Mouse (Mus musculus): Measurements from ENCODE around the gene Tnxb. TPM values are rescaled to one million over a fixed set of nuclear protein-coding genes. Genes with fewer than 3 reads are reported as not detected.
A peak's percentile ranks its signal among the peaks of the same experiment; 100 is the strongest.

The Tnxb gene
- polyA plus RNA-seq, 1 experiment from 2014 or later: 1.1 TPM

GRCm38 (mm10) chr17:34628644-34628967, 41.7 kb upstream of the Tnxb start:
- Histone ChIP-seq H3K9ac (replicated peaks; ENCODE audit: low read depth, low read length) (peak overlapping the region; percentile 72; the same call in 1 of the 2 replicates), H3K4me3 (ENCODE audit: low read depth, low read length) (peak overlapping the region; percentile 69), H3K36me3 (ENCODE audit: control insufficient read depth, insufficient read depth, low read length) (no peaks in the 10 kb centered on the region; the same call in 1 of the 2 replicates), H3K4me1 (ENCODE audit: control insufficient read depth, insufficient read depth, low read length) (peaks cover 42% of the 10 kb centered on the region), H3K27me3 (ENCODE audit: control insufficient read depth, insufficient read depth, low read length) (peaks cover 22% of the 10 kb centered on the region), H3K27ac (ENCODE audit: low read length) (peak overlapping the region; percentile 97), H3K9me3 (ENCODE audit: control insufficient read depth, low read depth, low read length) (no peaks in the 10 kb centered on the region), H3K4me2 (replicated peaks; ENCODE audit: low read depth, low read length) (peak overlapping the region; percentile 56)
- ATAC-seq (ENCODE audit: insufficient number of reproducible peaks, insufficient read depth, low FRiP score, low read depth): no peak
- WGBS: 28% methylated on average over 5 of the region's 5 CpGs

GRCm38 (mm10) chr17:34629221-34629751, 41.0 kb upstream of the Tnxb start, which contains the start of gene Prrt1:
Gene Prrt1 (plus strand): TSS chr17:34629533.
- 2% methylated on average over 16 of the region's 16 CpGs for WGBS
- ATAC-seq (ENCODE audit: insufficient number of reproducible peaks, insufficient read depth, low FRiP score, low read depth): no peak
- H3K36me3 ChIP-seq (ENCODE audit: control insufficient read depth, insufficient read depth, low read length): no peaks in the 10 kb centered on the region; the same call in 1 of the 2 replicates
- peaks cover 42% of the 10 kb centered on the region for H3K4me1 ChIP-seq (ENCODE audit: control insufficient read depth, insufficient read depth, low read length)
- H3K4me3 ChIP-seq (ENCODE audit: low read depth, low read length): peak within 1 kb of the TSS; percentile 69
- H3K9ac ChIP-seq (replicated peaks; ENCODE audit: low read depth, low read length): peak within 1 kb of the TSS; percentile 72; the same call in 1 of the 2 replicates
- H3K27me3 ChIP-seq (ENCODE audit: control insufficient read depth, insufficient read depth, low read length): peaks cover 22% of the 10 kb centered on the region
- H3K4me2 ChIP-seq (replicated peaks; ENCODE audit: low read depth, low read length): peak within 1 kb of the TSS; percentile 56
- H3K27ac ChIP-seq (ENCODE audit: low read length): peak within 1 kb of the TSS; percentile 97
- no peaks in the 10 kb centered on the region for H3K9me3 ChIP-seq (ENCODE audit: control insufficient read depth, low read depth, low read length)

DNA sequence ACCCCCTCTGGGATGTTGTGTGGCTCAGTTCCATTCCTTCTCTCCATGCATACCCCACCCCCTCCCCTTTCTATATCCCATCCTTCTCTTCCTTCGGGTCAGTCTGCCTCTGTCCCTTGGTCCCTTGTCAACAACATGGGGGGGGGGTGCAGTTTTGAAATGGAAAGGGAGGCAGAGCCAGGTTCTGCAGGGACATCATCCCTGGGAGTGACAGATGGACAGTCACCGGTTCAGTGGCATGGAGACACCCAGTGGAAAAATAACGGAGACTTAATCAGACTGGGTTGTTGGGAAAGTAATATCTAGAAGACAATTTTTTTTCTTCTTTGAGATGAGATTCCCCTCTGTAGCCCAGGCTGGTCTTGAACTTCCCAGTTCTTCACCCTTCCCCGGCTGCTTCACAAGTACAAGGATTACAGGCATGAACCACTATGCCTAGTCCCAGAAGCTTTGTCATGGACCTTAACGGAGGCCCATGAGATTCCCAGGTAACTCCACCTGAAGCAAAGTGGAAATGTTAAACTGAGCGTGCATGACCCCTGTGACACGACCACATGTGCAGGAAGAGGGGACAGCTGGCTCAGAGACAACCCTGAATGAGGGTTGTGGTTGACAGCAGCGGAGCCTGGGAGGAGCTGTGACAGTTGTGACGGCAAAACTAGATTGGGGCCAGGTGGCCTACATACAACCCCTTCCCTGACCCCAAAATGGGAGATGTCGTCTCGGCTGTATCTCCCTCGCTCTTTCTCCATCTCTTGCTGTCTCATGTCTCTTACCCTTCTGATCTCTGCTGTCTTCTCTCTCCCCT, 40.3 kb upstream of the Tnxb start:
- no peak for ATAC-seq (ENCODE audit: insufficient number of reproducible peaks, insufficient read depth, low FRiP score, low read depth)
- H3K9ac ChIP-seq (replicated peaks; ENCODE audit: low read depth, low read length): no peak overlapping the region
- peak overlapping the region; percentile 56 for H3K4me2 ChIP-seq (replicated peaks; ENCODE audit: low read depth, low read length)
- H3K4me1 ChIP-seq (ENCODE audit: control insufficient read depth, insufficient read depth, low read length): peaks cover 42% of the 10 kb centered on the region
- no peak overlapping the region for H3K27ac ChIP-seq (ENCODE audit: low read length)
- peaks cover 22% of the 10 kb centered on the region for H3K27me3 ChIP-seq (ENCODE audit: control insufficient read depth, insufficient read depth, low read length)
- 20% methylated on average over 12 of the region's 12 CpGs for WGBS
- H3K9me3 ChIP-seq (ENCODE audit: control insufficient read depth, low read depth, low read length): no peaks in the 10 kb centered on the region
- no peaks in the 10 kb centered on the region; the same call in 1 of the 2 replicates for H3K36me3 ChIP-seq (ENCODE audit: control insufficient read depth, insufficient read depth, low read length)
- peak overlapping the region; percentile 16 for H3K4me3 ChIP-seq (ENCODE audit: low read depth, low read length)

DNA sequence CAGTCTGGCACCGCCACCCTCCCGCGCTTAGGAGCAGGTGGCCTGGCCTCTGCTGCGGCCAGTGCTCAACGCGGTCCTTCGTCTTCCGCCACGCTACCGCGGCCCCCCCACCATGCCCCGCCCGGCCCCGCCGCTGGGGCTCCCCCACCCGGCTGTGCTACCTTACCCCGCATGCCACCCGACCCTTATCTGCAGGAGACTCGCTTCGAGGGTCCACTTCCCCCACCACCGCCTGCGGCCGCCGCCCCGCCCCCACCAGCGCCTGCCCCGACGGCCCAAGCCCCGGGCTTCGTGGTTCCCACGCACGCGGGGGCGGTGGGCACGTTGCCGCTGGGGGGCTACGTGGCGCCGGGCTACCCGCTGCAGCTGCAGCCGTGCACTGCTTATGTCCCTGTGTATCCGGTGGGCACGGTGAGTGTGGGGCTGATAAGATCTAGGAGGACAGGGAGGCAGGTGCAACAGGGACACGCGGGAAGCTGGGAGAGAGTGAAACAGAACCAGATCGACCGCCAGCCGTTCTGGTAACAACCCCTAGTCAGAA, 39.5 kb upstream of the Tnxb start:
- WGBS: 5% methylated on average over 48 of the region's 48 CpGs
- Histone ChIP-seq H3K27me3 (ENCODE audit: control insufficient read depth, insufficient read depth, low read length) (peaks cover 22% of the 10 kb centered on the region), H3K4me3 (ENCODE audit: low read depth, low read length) (peak overlapping the region; percentile 16), H3K9me3 (ENCODE audit: control insufficient read depth, low read depth, low read length) (no peaks in the 10 kb centered on the region), H3K4me1 (ENCODE audit: control insufficient read depth, insufficient read depth, low read length) (peaks cover 42% of the 10 kb centered on the region), H3K36me3 (ENCODE audit: control insufficient read depth, insufficient read depth, low read length) (no peaks in the 10 kb centered on the region), H3K27ac (ENCODE audit: low read length) (no peak overlapping the region), H3K9ac (replicated peaks; ENCODE audit: low read depth, low read length) (no peak overlapping the region), H3K4me2 (replicated peaks; ENCODE audit: low read depth, low read length) (peak overlapping the region; percentile 44)
- ATAC-seq (ENCODE audit: insufficient number of reproducible peaks, insufficient read depth, low FRiP score, low read depth): no peak

- WGBS: 11% methylated on average over 12 of the region's 12 CpGs
- no peak for ATAC-seq (ENCODE audit: insufficient number of reproducible peaks, insufficient read depth, low FRiP score, low read depth)
- Histone ChIP-seq H3K9me3 (ENCODE audit: control insufficient read depth, low read depth, low read length) (no peaks in the 10 kb centered on the region), H3K27ac (ENCODE audit: low read length) (no peak overlapping the region), H3K36me3 (ENCODE audit: control insufficient read depth, insufficient read depth, low read length) (no peaks in the 10 kb centered on the region), H3K4me3 (ENCODE audit: low read depth, low read length) (peak overlapping the region; percentile 35), H3K4me1 (ENCODE audit: control insufficient read depth, insufficient read depth, low read length) (peaks cover 35% of the 10 kb centered on the region), H3K4me2 (replicated peaks; ENCODE audit: low read depth, low read length) (peak overlapping the region; percentile 79), H3K9ac (replicated peaks; ENCODE audit: low read depth, low read length) (0 out of 2 replicates have a peak overlapping the region, but pooled peaks have one; percentile 10), H3K27me3 (ENCODE audit: control insufficient read depth, insufficient read depth, low read length) (peaks cover 22% of the 10 kb centered on the region)
Measured at GRCm38 (mm10) chr17:34631647-34632046, 38.7 kb upstream of the Tnxb start.

DNA sequence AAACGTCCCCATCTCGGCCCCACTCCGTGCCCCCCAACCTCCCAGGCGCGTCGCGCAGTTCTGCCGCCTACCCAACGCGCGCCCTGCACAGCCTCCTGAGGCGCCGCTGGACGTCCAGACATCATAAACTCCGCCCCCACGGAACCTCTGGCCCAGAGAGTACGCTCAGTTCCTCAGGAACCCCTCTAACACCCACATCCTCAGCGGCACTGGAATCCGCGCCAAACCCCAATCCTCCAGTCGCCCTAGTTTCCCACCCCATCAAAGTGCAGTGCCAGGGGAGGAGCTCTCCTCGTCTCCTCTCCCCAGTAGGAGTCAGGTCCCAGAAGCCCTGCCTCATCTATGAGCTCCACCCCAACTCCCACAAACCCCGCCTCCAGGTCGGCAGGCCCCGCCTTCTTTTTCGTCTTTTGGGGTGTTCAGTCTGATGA, 38.1 kb upstream of the Tnxb start:
- peaks cover 22% of the 10 kb centered on the region for H3K27me3 ChIP-seq (ENCODE audit: control insufficient read depth, insufficient read depth, low read length)
- peak; percentile 8; the same call in 1 of the 2 replicates for ATAC-seq (ENCODE audit: insufficient number of reproducible peaks, insufficient read depth, low FRiP score, low read depth)
- no peak overlapping the region for H3K27ac ChIP-seq (ENCODE audit: low read length)
- 1% methylated on average over 26 of the region's 26 CpGs for WGBS
- H3K4me1 ChIP-seq (ENCODE audit: control insufficient read depth, insufficient read depth, low read length): peaks cover 35% of the 10 kb centered on the region
- H3K36me3 ChIP-seq (ENCODE audit: control insufficient read depth, insufficient read depth, low read length): no peaks in the 10 kb centered on the region
- H3K4me2 ChIP-seq (replicated peaks; ENCODE audit: low read depth, low read length): peak overlapping the region; percentile 79
- H3K4me3 ChIP-seq (ENCODE audit: low read depth, low read length): peak overlapping the region; percentile 35
- H3K9ac ChIP-seq (replicated peaks; ENCODE audit: low read depth, low read length): peak overlapping the region; percentile 10; the same call in 1 of the 2 replicates
- H3K9me3 ChIP-seq (ENCODE audit: control insufficient read depth, low read depth, low read length): no peaks in the 10 kb centered on the region

DNA sequence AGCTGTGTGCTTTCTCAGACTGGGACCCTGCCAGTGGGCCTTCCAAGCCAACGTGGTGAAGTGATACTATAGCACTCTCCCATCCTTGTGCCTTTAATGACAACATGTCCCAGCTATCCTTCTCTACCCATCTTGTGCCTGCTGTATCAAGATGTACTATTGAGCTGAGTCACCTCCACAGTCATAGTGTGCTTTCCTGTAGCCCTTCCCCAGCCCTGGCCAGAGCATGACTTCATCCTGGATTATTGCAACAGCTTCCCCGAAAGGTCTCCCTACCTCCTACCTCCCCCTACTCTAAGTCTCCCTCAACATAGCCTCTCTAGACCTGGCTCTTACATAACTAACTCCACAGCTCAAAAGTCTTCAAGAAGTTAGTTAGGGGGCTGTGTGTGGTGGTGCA, 34.7 kb upstream of the Tnxb start:
- Histone ChIP-seq H3K27ac (ENCODE audit: low read length) (no peak overlapping the region), H3K36me3 (ENCODE audit: control insufficient read depth, insufficient read depth, low read length) (no peaks in the 10 kb centered on the region), H3K9me3 (ENCODE audit: control insufficient read depth, low read depth, low read length) (no peaks in the 10 kb centered on the region), H3K4me1 (ENCODE audit: control insufficient read depth, insufficient read depth, low read length) (peaks cover 15% of the 10 kb centered on the region), H3K9ac (replicated peaks; ENCODE audit: low read depth, low read length) (no peak overlapping the region), H3K27me3 (ENCODE audit: control insufficient read depth, insufficient read depth, low read length) (peaks cover 11% of the 10 kb centered on the region), H3K4me2 (replicated peaks; ENCODE audit: low read depth, low read length) (no peak overlapping the region), H3K4me3 (ENCODE audit: low read depth, low read length) (no peak overlapping the region)
- ATAC-seq (ENCODE audit: insufficient number of reproducible peaks, insufficient read depth, low FRiP score, low read depth): no peak
- WGBS: 63% methylated on average over 2 of the region's 2 CpGs

DNA sequence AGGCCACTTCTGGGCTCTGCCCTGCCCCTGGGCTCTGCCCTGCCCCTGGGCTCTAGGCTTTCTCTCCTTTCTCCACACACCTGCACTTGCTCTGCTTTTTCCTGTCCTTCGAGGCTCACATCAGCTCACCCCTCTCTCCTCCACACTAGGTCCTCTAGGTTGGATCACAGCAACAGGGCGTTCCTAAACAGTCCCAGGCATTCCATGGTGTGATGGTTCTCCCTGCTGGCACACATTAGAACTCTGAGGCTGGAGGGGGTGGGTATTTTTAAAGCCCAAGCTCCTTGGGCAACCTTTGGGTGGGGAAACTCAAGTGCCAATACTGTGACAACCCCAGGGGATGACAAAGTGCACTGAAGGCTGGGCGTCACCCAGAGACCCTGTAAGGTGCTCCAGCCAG, 32.9 kb upstream of the Tnxb start:
- Histone ChIP-seq H3K27ac (ENCODE audit: low read length) (no peak overlapping the region), H3K27me3 (ENCODE audit: control insufficient read depth, insufficient read depth, low read length) (no peaks in the 10 kb centered on the region), H3K4me1 (ENCODE audit: control insufficient read depth, insufficient read depth, low read length) (peaks cover 7% of the 10 kb centered on the region; the same call in 1 of the 2 replicates), H3K9ac (replicated peaks; ENCODE audit: low read depth, low read length) (no peak overlapping the region), H3K4me3 (ENCODE audit: low read depth, low read length) (no peak overlapping the region), H3K9me3 (ENCODE audit: control insufficient read depth, low read depth, low read length) (no peaks in the 10 kb centered on the region), H3K36me3 (ENCODE audit: control insufficient read depth, insufficient read depth, low read length) (no peaks in the 10 kb centered on the region), H3K4me2 (replicated peaks; ENCODE audit: low read depth, low read length) (no peak overlapping the region)
- WGBS: 61% methylated on average over 3 of the region's 3 CpGs
- no peak for ATAC-seq (ENCODE audit: insufficient number of reproducible peaks, insufficient read depth, low FRiP score, low read depth)
